Mouse (Mus musculus) cerebellum, adult 11 months (tissue): ENCODE data around the gene Map7.

Experiments used
- DNase-seq: peaks from one replicate; pipeline ENCODE4 v3.0.0; 2022

Map7 gene

GRCm38 (mm10) chr10:20148130-20148772, at the start of gene Map7:
Gene Map7, plus strand, starts transcription at chr10:20148471.
- DNase-seq, result no peak

GRCm38 (mm10) chr10:20101456-20101855, 46.8 kb upstream of the Map7 start:
- DNase-seq, result no peak

DNA sequence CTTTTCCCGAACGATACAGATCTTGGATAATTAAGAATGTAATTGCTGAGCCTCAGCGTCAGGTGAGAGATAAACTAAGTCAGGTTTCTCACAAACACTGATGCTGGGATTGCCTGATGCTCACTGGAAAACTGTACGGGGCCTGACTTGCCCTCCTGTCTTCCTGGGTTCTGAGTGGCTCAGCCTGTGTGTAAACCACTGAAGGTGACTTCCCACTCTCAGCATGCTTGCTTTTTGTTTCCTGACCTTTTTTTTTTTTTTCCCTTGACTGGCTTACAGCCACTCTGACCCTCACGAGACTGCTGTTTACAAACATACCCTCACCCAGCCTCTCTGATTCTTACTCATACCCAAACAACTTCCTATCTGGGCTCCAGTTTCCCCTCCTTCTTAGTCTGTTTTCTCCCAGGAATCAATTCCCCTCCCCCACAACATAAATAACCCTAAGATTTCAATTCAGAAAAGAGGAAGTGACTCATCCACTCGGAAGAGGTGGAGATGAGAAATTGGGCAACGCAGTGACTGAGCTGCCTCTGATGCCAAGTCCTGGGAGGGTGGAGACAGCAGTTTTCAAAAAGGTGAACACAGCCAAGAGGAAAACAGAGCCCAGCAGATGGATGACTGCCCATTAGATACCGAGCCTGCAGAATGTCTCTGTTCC, 43.9 kb upstream of the Map7 start:
- peak; percentile 73 for DNase-seq

- DNase-seq, result no peak
Measured at GRCm38 (mm10) chr10:20105575-20105974, 42.7 kb upstream of the Map7 start.

GRCm38 (mm10) chr10:20107031-20107430, 41.2 kb upstream of the Map7 start:
- no peak for DNase-seq

DNA sequence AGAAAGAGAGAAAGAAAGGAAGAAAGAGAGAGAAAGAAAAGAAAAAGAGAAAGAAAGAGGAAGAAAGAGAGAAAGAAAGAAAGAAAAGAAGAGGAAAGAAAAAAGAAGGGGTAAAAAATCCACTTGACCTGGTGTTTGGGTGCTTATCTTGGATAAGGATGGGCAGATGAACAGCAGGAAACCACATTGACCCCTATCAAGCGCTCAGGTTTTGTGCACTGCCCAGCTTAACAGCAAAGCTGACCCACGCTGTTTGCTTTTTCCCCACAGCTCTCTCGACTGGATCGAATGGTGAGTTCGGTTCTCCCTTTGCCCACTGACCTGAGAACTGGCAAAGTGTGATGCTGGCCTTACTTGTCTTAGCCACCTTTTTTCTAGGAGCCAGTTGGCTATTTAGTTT, 36.8 kb upstream of the Map7 start:
- DNase-seq, result no peak

- DNase-seq, result peak; percentile 31
Measured at GRCm38 (mm10) chr10:20112026-20112973, 36.0 kb upstream of the Map7 start.

DNA sequence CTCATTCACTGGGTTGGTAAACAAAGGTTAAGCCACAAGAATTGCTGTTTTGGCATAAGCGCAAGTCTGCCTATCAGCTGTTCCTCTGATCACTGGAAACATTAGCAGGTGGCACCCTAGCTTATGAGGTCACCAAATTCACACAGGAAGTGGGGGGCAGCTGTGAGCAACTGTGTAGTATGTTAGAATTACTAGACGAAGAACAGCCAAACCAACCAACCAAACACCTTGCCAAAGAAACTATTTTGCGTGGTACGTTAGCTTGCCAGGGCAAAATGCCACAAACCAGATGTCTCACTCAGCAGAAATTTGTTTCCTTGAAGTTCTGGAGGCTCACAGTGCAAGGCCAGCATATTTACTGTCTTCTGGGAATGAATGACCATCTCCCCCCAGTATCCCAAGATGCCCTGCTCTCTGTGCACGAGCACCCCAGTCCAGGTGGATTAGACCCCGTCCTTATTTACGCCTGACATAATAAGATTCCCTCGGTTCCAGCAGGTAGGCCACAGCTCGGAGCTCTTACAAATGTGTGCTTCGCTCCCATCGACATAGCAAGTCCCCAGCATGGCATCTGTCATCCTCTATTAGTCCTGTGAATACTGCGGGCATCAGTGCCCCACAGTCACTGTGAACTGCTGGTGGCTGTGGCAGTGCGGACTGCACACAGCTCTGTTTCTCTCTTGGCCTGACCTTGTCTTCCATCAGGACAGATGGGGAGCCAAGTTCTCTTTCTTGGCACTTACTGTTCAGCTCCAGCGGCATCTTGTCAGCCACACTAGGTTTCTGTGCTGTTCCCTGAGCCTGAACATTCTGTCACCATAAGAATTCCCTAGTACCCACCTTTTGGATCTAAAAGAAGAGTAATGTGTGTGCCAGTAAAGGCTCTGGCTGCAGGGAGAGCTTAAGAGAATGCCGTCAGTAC, 28.5 kb upstream of the Map7 start:
- no peak for DNase-seq

DNA sequence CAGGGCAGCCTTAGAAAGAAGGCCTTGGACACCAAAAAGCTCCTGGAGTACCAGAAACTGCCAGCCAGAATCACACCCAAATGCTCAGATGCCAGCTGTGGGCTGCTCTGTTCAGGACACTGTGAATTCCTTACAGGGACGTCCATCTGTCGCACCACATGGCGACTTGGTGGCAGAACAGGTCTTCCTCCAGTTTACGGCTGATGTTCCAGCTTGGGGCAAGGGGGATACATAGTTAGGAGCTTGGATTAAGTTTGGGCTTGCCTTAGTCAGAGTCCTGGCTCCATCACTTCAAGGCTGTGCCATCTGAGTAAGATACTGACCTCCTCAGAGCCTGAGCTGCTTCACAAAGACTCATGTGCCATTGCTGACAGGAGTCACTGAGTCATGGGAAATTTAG, 26.3 kb upstream of the Map7 start:
- no peak for DNase-seq

DNA sequence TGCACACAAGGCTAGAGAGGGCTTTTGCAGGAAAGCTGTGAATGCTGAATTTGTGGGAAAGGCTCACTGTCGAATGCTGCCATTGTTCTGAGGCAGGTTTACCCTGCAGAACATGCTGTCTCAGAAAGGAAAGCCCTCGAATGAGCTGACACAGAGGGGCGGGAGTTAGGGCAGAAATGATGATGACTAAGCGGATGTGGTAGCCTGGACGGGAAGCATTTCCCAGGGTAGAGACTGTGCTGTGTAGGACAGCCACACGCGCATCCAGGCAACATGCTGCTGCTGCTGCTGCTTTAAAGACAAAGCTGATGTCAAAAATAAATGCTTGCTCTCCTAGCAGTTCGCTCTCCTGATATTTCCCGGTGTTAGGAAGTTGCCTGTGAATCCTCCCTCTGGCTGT, 24.9 kb upstream of the Map7 start:
- no peak for DNase-seq

- DNase-seq, result no peak
Measured at GRCm38 (mm10) chr10:20124576-20124975, 23.7 kb upstream of the Map7 start.

GRCm38 (mm10) chr10:20125226-20125625, 23.0 kb upstream of the Map7 start:
- peak; percentile 60 for DNase-seq

DNA sequence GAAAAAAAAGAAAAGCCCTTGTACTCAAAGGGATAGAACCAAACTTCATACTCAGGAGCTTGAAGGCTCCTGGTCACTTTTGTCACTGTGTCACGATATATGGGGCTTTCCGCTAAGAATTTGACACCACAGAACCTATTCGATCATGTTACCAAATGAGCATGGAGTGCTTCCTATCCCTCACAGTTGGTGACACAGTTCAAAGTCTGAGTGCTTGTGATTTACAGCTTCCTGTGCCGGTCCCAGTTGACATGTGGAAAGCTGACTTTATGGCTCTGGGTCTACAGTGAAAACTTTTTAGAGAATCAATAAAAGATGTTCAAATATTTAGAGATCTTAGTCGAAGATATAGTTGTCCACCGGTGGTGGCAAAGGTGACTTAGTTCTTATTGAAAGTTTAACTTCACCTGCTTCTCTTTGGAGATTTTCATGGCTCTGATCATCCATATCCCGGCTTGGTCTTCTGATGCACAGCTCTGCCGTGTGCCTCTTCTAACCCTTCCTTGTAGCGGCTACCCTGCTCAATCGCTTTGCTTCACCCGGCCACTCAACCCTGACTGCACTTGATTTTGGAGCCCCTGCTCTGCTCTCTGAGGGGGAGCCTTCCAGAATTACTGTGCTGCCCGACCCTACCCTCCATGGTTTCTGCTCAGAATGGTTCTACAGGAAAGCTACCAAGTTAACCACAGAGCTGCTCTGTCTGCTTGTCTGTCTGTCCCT, 15.2 kb upstream of the Map7 start:
- no peak for DNase-seq

DNA sequence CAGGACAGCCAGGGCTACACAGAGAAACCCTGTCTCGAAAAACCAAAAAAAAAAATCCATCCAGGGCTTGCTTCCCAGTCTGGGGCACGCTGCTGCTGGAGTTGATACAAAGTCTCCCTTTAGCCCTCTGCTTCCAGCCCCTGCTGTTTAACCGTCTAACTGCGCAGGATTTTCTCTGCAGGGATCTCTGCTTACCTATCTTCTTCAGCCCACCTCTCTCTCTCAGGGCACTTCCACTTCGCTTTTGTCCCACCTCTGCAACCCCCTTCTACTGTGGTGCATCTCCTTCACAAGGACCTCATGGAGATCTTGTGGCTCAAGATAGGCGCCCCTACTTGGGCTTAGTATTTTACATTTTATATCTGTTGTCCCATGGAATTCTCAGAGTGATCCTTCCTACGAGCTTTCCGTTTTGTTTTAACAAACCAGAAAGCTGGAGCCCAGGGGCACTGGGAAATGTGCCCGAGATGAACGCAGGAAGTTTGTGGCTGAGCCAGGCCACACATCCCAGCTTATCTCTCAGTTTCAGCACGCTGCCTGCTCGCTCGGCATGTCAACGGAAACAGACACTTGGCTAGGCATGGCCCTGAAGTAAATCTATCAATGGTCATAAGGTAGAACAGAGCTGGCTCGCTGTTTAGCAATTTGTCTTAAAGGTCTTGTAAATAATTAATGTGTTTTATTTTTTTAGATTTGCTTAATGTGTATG, 12.8 kb upstream of the Map7 start:
- no peak for DNase-seq

DNA sequence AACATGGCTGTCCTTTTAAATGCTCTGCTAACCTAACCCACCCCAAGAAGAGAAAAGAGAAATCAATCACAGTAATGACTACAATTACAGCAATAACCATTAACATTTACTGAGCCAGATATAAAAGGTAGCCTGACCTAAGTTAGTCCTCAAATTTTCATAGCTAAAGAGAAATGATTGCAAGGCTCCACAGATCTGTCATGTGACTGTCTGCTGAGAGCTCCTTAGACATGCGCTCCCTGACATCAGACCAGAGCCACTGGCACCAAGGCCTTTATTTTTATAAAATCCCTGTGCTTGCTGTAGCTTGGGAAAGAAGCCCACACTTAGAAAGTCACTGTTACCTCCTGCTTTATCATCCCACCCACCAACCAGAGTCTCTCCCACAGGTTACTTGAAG, 11.8 kb upstream of the Map7 start:
- no peak for DNase-seq

DNA sequence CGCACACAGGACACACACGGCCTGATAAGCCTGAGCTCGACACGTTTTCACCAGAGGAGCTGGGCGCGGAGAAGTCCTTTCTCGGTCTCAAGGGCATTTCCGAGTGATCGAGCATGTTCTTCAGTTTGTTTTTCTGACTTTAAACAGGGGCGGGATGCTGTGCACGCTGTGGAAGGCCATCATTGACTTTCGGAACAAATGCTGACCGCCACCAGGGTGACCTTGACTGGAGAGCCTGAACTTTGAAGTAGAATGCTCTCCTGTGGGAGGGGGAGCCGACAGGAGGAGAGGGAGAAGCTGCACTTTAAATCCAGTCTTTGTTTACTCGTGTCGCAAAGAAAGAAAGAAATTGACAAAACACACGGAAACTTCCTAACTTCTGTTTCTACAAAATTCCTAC, 6.9 kb upstream of the Map7 start:
- DNase-seq, result no peak

GRCm38 (mm10) chr10:20148773-20149120, 476 bp downstream of the Map7 start:
- DNase-seq, result peak; percentile 72

GRCm38 (mm10) chr10:20149121-20149834, 1.0 kb downstream of the Map7 start:
- peak; percentile 60 for DNase-seq

- no peak for DNase-seq
Measured at GRCm38 (mm10) chr10:20149835-20150355, 1.6 kb downstream of the Map7 start.

DNA sequence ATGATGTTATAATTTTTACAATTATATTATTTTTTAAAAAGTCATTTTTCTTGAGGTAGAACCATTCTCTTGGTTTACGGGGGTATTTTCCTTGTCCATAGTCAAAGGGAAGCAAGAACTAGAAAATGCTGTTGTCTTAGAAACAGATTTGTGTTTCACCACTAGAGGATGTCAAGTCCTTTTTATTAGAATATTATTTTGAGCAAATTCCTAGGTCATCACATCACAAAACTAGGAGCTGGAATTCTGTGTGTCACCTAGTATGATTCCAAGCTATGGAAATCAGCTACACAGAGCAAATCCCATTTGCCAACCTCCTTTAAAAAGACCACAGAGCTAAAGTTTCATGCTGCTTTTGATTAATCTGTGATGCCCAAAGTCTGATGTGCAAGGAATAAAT, 3.9 kb downstream of the Map7 start:
- DNase-seq, result no peak
